Mouse (Mus musculus) CD8-positive naive resting alpha-beta T cell, adult 2 months (primary cell): Measurements from ENCODE around the gene Ccn1.

ENCODE experiments used
- DNase-seq, 2 experiments: peaks; one replicate each; pipeline ENCODE4 v3.0.0; 2022; ENCODE audit warnings: low read depth in 2 of 2, low spot score in 2 of 2

Ccn1 gene

GRCm38 (mm10) chr3:145649852-145650202 is at the start of gene Ccn1:
TSS of gene Ccn1 (minus strand) at chr3:145649981.
- DNase-seq, result no peak

- DNase-seq, result no peak
These were observed 43.6 kb upstream of the Ccn1 start for GRCm38 (mm10) chr3:145693361-145693760.

- DNase-seq, result no peak
These were observed 42.3 kb upstream of the Ccn1 start for GRCm38 (mm10) chr3:145692037-145692436.

GRCm38 (mm10) chr3:145691415-145691814 is 41.6 kb upstream of the Ccn1 start:
- DNase-seq, result no peak

- DNase-seq, result no peak
These were observed 39.5 kb upstream of the Ccn1 start for GRCm38 (mm10) chr3:145689271-145689670.

GRCm38 (mm10) chr3:145687836-145688235 is 38.1 kb upstream of the Ccn1 start:
- DNase-seq, result no peak

- DNase-seq, result no peak
These were observed 35.0 kb upstream of the Ccn1 start for GRCm38 (mm10) chr3:145684604-145685441.

GRCm38 (mm10) chr3:145684201-145684600 is 34.4 kb upstream of the Ccn1 start:
- DNase-seq, result no peak

GRCm38 (mm10) chr3:145681348-145681935 is 31.7 kb upstream of the Ccn1 start:
- DNase-seq, result no peak

GRCm38 (mm10) chr3:145680686-145681085 is 30.9 kb upstream of the Ccn1 start:
- DNase-seq, result no peak

- no peak for DNase-seq
These were observed 26.4 kb upstream of the Ccn1 start for GRCm38 (mm10) chr3:145676212-145676611.

- DNase-seq, result no peak
These were observed 25.0 kb upstream of the Ccn1 start for GRCm38 (mm10) chr3:145674815-145675214.

GRCm38 (mm10) chr3:145666383-145666782 is 16.6 kb upstream of the Ccn1 start:
- no peak for DNase-seq

GRCm38 (mm10) chr3:145656993-145657713 is 7.4 kb upstream of the Ccn1 start:
- DNase-seq, result no peak

GRCm38 (mm10) chr3:145654944-145655343 is 5.2 kb upstream of the Ccn1 start:
- DNase-seq, result no peak

- no peak for DNase-seq
These were observed 4.2 kb upstream of the Ccn1 start for GRCm38 (mm10) chr3:145654028-145654427.

- DNase-seq, result no peak
These were observed 3.6 kb upstream of the Ccn1 start for GRCm38 (mm10) chr3:145653191-145653940.

GRCm38 (mm10) chr3:145652322-145653131 is 2.7 kb upstream of the Ccn1 start:
- no peak for DNase-seq

- DNase-seq, result no peak
These were observed 2.2 kb upstream of the Ccn1 start for GRCm38 (mm10) chr3:145651978-145652321.
